Mouse (Mus musculus) ovary, postnatal 10 days (tissue): ENCODE data around the gene Nol4l.

Experiments
- DNase-seq: peaks from one replicate; pipeline ENCODE4 v3.0.0; 2022; ENCODE audit warnings: low spot score

The Nol4l gene

GRCm38 (mm10) chr2:153444254-153445136 is 85.3 kb downstream of the Nol4l start:
- peak; percentile 49 for DNase-seq

GRCm38 (mm10) chr2:153443434-153444240 is 86.1 kb downstream of the Nol4l start:
- DNase-seq: no peak

GRCm38 (mm10) chr2:153442720-153443119 is 87.1 kb downstream of the Nol4l start:
- DNase-seq: no peak

DNA sequence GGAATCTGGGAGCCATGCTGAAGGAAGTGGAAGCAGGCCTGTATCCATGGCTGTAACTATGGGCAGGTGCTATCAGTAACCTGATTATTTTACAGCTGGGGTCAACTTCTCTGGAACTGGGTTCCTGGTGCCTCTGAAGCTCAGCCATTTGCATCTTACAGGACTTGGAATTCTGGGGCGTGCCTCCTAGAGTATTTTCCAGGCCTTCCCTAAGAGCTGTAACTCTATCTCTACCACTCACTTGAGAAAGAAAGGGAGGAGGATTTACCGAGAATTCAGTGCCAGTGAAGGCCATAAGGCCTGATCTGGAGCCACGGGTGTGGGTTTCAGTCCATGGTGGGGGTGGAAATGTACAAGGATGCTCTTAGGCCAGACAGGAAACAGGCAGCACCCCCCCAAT is 88.5 kb downstream of the Nol4l start:
- no peak for DNase-seq

DNA sequence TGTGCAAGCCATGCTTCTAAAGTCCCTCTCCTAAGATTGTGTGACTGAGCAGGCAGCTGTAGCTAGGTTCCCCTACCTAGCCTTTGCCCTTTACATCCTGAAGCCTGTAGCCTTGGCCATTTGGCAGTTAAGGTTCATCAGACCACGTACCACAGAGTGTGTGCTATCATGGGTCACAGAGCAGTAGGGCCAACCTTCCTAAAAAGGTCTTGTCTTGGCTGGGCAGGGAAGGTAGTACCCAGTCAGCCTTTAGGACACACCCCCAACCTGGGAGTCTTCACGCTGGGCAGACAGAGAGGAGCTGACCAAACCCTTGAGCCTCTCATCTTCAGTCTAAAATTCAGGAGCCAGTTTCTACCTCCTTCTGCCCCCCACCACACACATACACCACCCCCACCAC is 89.0 kb downstream of the Nol4l start:
- DNase-seq: no peak

GRCm38 (mm10) chr2:153437306-153437659 is 92.5 kb downstream of the Nol4l start:
- no peak for DNase-seq

DNA sequence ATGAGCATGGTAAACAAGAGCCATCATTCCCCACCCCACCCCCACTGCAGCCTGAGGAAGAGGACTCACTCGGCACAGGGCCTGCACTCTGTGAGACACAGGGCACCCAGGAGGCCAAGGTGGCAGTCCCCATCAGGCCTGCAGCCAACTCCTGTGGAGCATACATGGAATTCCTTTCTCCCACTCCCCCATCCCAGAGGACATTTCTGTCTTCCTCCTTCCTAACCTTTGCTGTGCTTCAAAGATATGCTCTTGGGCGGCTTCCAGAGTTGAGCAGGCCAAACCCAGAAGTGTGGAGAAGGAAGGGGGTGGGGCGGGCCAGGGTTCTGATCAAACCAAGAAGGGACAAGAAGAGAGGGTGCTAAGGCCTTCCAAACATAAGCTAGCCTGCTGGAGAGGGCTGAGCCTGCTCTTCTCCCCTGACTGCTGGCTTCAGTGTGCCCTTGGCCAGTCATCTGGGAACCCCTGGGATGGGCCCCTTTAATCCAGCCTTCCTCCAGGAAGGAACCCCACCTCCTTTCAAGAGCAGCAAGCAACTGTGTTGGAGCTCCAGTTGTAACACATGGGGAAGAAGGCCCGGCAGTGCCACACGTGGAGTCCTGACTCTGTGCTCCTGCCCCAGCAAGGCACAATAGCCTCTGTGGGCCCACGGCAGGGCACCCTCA is 93.0 kb downstream of the Nol4l start:
- no peak for DNase-seq

- no peak for DNase-seq
Observed at GRCm38 (mm10) chr2:153434880-153435831, 94.6 kb downstream of the Nol4l start.

GRCm38 (mm10) chr2:153433859-153434258 is 95.9 kb downstream of the Nol4l start:
- no peak for DNase-seq

DNA sequence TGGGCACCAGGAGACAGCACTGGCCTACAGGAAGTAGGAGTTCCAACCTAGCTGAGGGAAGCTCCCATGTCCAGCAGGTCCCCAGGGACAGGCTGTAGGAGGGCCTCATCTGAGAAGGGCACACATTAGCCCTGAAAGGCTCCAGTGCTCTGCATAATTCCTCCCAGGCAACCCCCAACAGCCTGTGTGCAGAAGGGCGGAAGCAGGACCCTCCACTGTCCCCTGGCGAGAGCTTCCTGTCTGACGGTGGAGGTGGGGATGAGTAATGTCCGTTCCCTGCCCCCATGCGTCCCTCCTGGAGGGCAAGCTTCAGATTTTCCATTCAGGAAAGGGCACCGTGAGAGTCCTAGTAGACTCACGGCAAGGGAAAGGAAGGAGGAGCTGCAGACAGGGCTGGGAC is 97.3 kb downstream of the Nol4l start:
- no peak for DNase-seq

DNA sequence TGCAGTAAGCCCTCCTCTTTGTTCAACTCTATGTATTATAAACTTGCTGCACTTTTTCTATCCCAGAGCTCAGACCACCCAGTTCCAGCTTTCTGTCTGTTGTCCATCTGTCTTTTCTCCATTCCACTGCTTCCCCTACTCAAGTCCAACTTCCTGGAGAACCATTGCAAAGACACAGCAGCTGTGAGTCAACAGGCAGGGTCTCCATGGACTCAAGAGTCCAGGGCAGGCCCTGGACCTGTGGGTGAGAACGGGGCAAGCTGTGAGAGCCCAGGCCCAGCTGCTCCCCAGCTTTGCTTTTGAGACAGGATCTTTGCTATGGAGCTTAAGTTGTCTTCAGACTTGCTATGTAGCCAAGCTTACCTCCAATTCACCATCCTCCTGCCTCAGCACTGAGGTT is 99.2 kb downstream of the Nol4l start:
- DNase-seq: no peak

- DNase-seq: no peak
Observed at GRCm38 (mm10) chr2:153428485-153428884, 101.3 kb downstream of the Nol4l start.

DNA sequence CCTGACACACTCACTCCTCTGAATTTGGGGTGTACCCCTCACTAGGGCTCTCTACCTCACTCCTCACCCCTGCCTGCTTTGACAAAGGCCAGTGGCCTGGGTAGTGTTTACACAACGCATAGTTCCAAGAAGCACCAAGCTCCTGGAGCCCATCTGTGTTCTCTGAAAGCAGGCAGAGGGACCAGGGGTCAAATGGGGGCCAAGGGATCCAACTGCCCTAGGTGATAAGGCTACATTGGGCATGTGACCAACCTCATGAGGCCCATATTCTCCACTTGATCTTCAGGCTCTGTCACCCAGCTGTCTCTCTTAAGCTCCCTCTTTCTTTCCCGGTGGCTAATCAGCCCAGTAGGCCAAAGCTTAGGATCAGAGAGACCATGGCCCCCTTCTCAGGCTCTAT is 102.8 kb downstream of the Nol4l start:
- DNase-seq: no peak

GRCm38 (mm10) chr2:153425998-153426670 is 103.6 kb downstream of the Nol4l start:
- no peak for DNase-seq

DNA sequence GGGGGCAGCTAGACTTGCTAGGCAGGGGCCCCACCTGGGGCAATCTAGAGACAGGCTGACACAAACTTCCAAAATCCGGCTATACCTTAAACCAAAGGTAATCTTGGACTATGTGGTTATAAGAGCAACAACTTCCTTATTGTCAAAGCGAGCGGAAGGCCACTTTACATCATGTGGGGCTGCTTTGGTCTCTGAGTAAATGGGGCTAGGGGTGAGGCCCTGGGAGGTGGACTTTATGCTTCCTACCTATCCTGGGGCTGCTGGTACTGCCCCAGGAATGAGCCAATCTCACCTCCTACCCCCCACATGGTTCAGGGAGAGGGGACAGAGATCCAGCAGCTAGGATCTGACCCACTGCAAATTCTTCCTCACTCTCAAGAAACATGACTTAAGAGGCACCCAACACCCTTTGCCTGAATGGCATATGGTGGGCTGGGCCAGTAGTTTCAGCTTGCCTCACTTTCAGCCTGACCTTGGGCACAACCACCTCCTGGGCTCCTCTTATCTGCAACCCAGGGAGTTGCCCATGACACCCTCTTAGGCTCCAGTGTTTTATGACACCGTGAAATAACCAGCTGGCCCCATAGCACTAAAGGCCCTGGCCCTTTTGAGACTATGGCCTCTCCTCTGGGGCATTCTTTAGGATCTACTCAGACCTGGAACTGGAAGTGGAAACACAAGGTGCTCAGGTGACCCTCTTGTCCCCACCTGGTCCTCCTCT is 104.5 kb downstream of the Nol4l start:
- no peak for DNase-seq

DNA sequence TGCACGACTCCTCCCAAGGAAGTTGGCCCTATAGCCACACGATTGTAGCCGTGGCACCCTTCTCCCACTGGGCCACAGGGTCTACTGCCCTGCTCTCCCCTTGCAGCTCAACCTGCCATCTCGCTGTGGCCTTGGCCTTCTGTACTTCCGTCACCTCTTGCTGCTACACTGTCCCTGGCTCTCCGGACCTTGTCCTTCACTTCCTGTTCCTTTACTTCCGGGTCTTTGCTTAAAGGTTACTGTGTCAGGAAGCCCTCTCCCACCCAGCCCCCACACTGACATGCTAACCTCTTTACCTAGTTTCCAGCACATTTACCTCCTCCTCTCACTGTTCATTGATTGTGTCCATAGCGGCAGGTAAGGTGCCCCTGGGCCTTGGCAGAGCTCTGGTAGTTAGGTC is 105.2 kb downstream of the Nol4l start:
- DNase-seq: no peak

- no peak for DNase-seq
Observed at GRCm38 (mm10) chr2:153423113-153423512, 106.7 kb downstream of the Nol4l start.

GRCm38 (mm10) chr2:153422051-153422450 is 107.7 kb downstream of the Nol4l start:
- no peak for DNase-seq

DNA sequence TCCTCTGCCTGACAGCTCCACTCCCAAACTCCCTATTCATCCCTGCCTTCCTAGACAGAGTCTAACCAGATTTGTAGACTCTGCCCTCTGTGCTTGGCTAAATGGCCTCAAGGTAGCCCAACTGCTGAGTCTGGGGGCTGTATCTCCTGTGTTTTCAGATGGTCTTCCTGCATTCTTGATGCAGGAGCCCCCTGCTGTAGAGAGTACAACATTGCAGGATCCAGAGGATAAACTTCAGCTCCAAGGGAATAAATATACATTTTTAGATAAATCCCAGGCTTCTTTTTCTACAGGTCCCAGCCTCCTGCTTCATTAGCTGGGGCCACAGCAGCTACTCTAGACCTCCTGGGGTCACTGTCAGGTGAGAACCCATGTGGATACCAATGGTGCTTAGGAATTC is 108.5 kb downstream of the Nol4l start:
- DNase-seq: no peak

DNA sequence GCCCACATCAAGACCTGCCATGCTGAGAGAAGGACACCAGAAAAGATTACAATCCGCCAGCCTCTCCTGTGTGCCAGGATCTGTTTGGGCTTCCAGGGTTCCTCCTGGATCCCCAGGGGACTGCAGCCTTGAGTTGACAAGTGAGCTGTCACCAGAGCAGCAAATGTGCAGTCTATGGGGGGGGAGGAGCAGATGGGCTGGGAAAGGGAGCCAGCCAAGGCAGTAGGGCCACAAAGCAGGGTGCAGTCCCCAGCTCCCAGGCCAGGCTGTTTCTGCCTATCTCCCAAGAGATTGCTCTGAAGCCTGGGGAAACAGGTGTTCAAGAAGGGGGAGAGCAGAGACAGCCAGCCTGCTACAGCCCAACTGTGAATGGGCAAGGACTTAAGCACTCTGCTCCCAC is 111.4 kb downstream of the Nol4l start:
- DNase-seq: no peak
